Mouse (Mus musculus) lung, embryonic 14.5 days (tissue): ENCODE data around the gene Spindoc. TPM values are rescaled to one million over a fixed set of nuclear protein-coding genes. Genes with fewer than 3 reads are reported as not detected.
"Not testable (repeated sequence)": the region's sequence is repeated elsewhere in the genome, so short reads cannot be mapped to it uniquely, and the experiment has no call there.

Experiments
- ATAC-seq: fragments of 200-750 bp; cut with Nextera tagmentation; 2 replicates; pipeline ENCODE4 v1.8.0; 2017; ENCODE audit warnings: mild to moderate bottlenecking, moderate TSS enrichment, moderate library complexity; ENCODE audit not compliant: insufficient read depth
- DNase-seq: peaks from one replicate; pipeline ENCODE4 v3.0.0-alpha.2; 2015
- H3K27ac ChIP-seq: fragments of 300-500 bp; sonication (generic); 2 replicates; pipeline ENCODE4 v1.5.1; 2014; ENCODE audit warnings: low read depth, mild to moderate bottlenecking, moderate library complexity
- H3K27me3 ChIP-seq: fragments of 300-500 bp; sonication (generic); 2 replicates; pipeline ENCODE4 v1.6.1; 2014; ENCODE audit warnings: low read length, control low read depth; ENCODE audit not compliant: insufficient read depth
- H3K36me3 ChIP-seq: fragments of 300-500 bp; sonication (generic); 2 replicates; pipeline ENCODE4 v1.6.1; 2014; ENCODE audit warnings: control low read depth; ENCODE audit not compliant: insufficient read depth
- H3K4me1 ChIP-seq: fragments of 300-500 bp; sonication (generic); 2 replicates; pipeline ENCODE4 v1.6.1; 2014; ENCODE audit warnings: antibody characterized with exemption, control low read depth; ENCODE audit not compliant: insufficient read depth
- H3K4me2 ChIP-seq: fragments of 300-500 bp; sonication (generic); 2 replicates; pipeline ENCODE4 v1.6.1; 2014; ENCODE audit warnings: mild to moderate bottlenecking
- H3K4me3 ChIP-seq: fragments of 300-500 bp; sonication (generic); 2 replicates; pipeline ENCODE4 v1.5.1; 2014; ENCODE audit warnings: low read depth, low read length
- H3K9ac ChIP-seq: fragments of 300-500 bp; sonication (generic); 2 replicates; pipeline ENCODE4 v1.6.1; 2014
- H3K9me3 ChIP-seq: fragments of 300-500 bp; sonication (generic); 2 replicates; pipeline ENCODE4 v1.6.1; 2016; ENCODE audit warnings: low read depth, low read length, control low read depth
- CTCF ChIP-seq: IDR thresholded peaks from 2 replicates; pipeline ENCODE4 v1.5.1; 2016; ENCODE audit warnings: antibody characterized with exemption, low read depth
- WGBS: fragments of 180-500 bp; shearing (Covaris S2); extraction: QIAGEN DNeasy Blood & Tissue Kit; methylation state at CpG from one replicate; pipeline ENCODE4 v1.1.7; 2014; 5-methylcytosine and 5-hydroxymethylcytosine counted together
- polyA plus RNA-seq: library from polyadenylated mRNA; unstranded; fragments of >200 nt; fragmentation: Nextera tagmentation; extraction: Ambion mirVana; gene quantifications from 2 replicates; pipeline ENCODE4 v1.2.1, GENCODE M21; 2014

Spindoc gene
- polyA plus RNA-seq, 1 experiment from 2014 or later, result 26.8 TPM

DNA sequence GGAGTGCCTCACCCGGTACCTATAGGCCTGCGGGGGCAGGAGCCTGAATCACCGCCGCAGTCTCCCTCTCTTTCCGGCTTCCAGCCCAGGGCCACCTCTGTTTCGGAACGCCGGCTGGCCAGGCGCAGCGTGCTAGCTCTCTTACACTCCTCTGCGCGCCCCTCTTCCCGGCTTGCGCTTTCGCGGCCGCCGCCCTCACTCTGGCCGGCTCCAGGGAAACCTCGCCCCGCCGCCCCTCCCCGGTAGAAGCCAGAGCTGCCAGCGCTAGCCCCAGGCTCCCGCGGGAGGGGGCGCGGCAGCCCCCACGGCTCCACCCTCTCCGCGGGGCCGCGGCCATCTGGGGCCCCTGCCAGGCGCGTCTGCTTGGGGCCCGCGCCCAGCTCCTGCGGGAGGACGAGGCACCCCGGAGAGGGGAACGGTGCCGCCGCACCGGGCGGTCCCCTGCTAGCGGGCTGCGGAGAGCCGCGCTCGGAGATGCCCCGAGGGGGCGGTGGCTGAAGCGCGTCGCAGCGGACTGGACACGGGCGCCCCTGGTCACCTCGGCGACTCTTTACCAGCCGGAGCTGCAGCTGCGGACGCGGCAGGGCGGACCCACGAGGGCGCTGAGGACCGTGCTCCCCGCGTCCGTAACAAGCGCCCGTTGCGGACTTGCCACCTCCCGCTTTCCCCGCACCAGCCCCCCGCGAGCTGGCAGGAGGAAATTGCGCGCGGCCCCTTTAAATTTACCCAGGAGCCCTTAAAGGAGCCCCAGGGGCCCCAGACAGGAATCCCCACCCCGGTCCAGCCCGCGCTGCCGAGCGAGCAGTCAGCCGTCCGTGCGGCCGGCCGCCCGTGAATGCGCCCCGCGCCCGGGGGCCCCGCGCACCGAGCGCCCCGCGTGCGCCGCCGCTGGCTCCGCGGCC is 34.3 kb upstream of the Spindoc start, which contains the start of gene 2700081O15Rik:
Gene 2700081O15Rik (plus strand): TSS at position 792 of the 902 bp plus-strand sequence.
- peak within 1 kb of the TSS; percentile 99 for H3K9ac ChIP-seq
- peak within 1 kb of the TSS; percentile 80 for H3K4me3 ChIP-seq
- ATAC-seq (peak; percentile 72), DNase-seq (peak; percentile 91)
- under 1% methylated on average over 107 of the region's 107 CpGs for WGBS
- H3K4me2 ChIP-seq, result peak within 1 kb of the TSS; percentile 91
- no peaks in the 10 kb centered on the region for H3K9me3 ChIP-seq
- peak within 1 kb of the TSS; percentile 94 for H3K27ac ChIP-seq
- H3K36me3 ChIP-seq, result peaks cover 23% of the 10 kb centered on the region
- no peak for TF ChIP-seq CTCF
- H3K4me1 ChIP-seq, result peaks cover 24% of the 10 kb centered on the region
- no peaks in the 10 kb centered on the region for H3K27me3 ChIP-seq

DNA sequence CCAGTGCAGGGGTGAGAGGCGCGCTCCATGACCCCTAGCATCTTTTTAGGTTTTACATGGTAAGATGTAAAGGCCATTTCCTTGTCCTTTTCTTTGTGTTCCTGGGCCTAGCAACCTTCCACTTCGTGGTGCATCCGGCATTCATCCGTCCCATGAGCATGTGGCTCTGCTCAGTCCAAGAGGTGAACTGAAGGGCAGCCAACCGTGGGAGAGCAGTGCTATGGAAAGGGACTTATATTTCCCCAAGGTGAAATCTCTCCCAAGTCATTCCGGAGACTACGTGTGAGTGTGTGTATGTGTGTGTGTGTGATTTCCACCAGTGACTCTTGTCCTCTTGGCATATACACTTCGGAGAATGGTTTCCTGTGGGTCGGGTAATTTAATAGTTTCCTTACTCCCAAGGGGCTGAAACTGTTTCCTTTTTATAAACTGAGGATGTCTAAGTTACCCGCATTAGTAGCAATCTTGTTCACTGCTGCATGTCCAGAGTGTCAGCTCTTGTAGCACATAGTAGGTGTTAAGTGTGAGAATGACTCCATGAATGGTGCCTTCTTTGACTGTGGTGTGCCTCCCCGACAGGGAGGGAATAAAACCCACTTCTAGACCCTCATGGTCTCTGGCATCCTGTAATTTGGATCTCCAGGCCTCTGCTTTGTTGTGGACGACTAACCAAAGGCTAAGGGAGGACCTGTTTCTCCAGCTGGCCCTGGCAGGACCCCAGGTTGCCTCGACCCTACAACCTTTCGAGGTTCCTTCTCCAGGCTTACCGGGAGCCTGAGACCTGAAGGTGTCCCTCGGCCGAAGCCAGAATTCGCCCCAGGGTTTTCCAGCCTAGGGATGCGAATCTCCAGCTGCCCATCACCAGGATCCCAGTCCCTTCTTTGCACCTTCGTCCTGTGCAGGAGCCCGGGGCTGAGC is 33.4 kb upstream of the Spindoc start:
- TF ChIP-seq CTCF, result no peak
- H3K36me3 ChIP-seq, result peaks cover 14% of the 10 kb centered on the region
- ATAC-seq, result no peak
- peak overlapping the region; percentile 99 for H3K9ac ChIP-seq
- peak; percentile 58 for DNase-seq
- H3K4me1 ChIP-seq, result peaks cover 16% of the 10 kb centered on the region
- H3K27me3 ChIP-seq, result no peaks in the 10 kb centered on the region
- no peaks in the 10 kb centered on the region for H3K9me3 ChIP-seq
- peak overlapping the region; percentile 91 for H3K4me2 ChIP-seq
- H3K4me3 ChIP-seq, result peak overlapping the region; percentile 80
- peak overlapping the region; percentile 94 for H3K27ac ChIP-seq
- 29% methylated on average over 22 of the region's 22 CpGs for WGBS

DNA sequence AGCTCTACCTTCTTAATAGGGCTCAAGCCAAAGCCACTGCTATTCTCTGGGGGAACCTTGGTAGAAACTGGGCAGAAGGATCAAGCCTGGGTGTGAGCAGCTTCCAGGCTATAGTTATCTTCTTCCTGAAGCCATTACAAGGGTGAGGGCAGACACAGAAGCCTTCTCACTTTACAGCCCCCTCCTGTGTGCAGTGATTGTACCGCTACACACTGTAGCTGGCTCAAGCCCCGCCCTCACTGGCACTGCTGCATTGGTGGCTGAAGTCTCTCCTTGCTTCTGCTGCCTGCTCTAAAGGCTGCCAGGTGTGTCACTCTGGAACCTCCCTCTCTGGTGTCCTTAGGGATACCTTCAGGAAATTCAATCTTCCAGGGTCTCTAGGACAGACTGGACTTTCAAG is 29.6 kb upstream of the Spindoc start:
- Histone ChIP-seq H3K4me3 (no peak overlapping the region), H3K36me3 (no peaks in the 10 kb centered on the region), H3K9me3 (no peaks in the 10 kb centered on the region), H3K4me2 (no peak overlapping the region), H3K4me1 (no peaks in the 10 kb centered on the region), H3K27ac (no peak overlapping the region), H3K27me3 (no peaks in the 10 kb centered on the region), H3K9ac (no peak overlapping the region)
- no peak for ATAC-seq
- DNase-seq, result no peak
- TF ChIP-seq CTCF, result no peak
- WGBS, result 42% methylated on average over 2 of the region's 2 CpGs

DNA sequence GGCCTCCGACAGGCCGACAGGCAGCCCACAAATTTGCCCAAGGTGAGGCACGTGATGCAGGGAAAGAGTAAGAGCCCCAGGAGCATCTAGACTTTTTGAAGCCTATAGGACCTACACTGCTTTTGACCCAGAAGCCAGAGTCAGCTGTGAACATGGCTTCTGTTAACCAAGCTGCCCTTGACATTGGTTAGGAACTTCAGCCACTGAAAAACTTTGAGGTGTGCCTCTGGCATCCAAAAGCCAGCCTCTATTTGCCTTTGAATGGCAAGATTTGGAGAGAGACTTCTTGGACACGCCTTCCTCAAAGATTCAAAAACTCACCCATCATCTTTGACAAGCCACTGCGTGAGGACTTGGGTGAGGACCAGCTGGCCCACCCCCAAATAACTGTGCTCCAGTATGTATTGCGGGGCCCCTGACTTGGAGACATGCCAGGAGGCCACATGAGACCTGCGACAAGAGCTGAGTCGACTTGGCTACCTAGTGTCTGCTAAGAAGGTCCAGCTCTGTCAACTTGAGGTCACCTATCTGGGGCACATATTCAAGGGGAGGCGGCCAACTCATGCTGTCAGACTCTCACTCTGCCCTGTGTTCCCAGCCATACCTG is 21.9 kb upstream of the Spindoc start:
- ATAC-seq (0 out of 2 replicates have a peak, but pooled peaks have one; percentile 38), DNase-seq (peak; percentile 67)
- no peak for TF ChIP-seq CTCF
- no peak overlapping the region for H3K9ac ChIP-seq
- no peaks in the 10 kb centered on the region for H3K27me3 ChIP-seq
- H3K9me3 ChIP-seq, result no peaks in the 10 kb centered on the region
- no peak overlapping the region for H3K4me2 ChIP-seq
- H3K36me3 ChIP-seq, result no peaks in the 10 kb centered on the region
- no peak overlapping the region for H3K4me3 ChIP-seq
- H3K27ac ChIP-seq, result no peak overlapping the region
- 45% methylated on average over 9 of the region's 9 CpGs for WGBS
- H3K4me1 ChIP-seq, result peaks cover 7% of the 10 kb centered on the region; the same call in 1 of the 2 replicates

DNA sequence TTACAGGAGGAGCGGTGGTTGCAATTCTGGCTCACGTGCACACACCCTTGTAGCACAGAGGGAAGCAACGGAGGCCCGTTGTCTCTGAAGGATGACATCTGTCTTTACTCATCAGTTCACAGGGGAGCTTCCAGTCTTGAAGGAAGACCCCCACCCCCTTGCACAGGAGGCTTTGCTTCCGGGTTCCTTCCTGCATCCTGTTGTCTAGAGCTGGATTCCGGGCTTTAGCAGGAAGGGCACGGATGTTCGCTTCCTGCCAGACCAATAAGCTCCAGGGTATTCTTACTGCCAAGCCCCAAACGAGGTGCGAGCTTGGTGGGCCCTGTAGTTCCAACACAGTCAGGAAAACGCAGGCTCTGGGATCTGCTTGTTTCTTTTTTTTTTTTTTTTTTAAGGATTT is 17.8 kb upstream of the Spindoc start:
- no peak overlapping the region for H3K4me3 ChIP-seq
- H3K27me3 ChIP-seq, result no peaks in the 10 kb centered on the region
- ATAC-seq (no peak), DNase-seq (peak; percentile 59)
- H3K9me3 ChIP-seq, result no peaks in the 10 kb centered on the region
- no peak overlapping the region for H3K9ac ChIP-seq
- no peaks in the 10 kb centered on the region for H3K36me3 ChIP-seq
- peaks cover 7% of the 10 kb centered on the region; the same call in 1 of the 2 replicates for H3K4me1 ChIP-seq
- H3K4me2 ChIP-seq, result no peak overlapping the region
- no peak for TF ChIP-seq CTCF
- H3K27ac ChIP-seq, result no peak overlapping the region
- WGBS, result 55% methylated on average over 11 of the region's 11 CpGs

DNA sequence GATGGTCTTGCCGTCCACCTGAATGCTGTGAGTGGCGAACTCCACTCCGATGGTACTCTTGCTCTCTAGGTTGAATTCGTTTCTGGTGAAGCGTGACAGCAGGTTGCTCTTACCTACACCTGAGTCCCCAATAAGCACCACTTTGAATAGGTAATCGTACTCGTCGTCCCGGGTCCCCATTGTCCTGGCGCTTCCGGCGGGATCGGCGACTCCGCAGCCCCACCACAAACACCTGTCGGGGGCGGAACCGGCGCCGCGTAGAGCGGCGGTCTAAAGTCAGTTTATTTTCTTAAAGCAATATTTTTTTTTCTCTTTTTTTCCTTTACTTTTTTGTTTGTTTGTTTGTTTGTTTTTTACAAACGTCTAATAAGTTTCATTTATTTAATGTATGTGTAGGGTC is 16.1 kb upstream of the Spindoc start:
- not testable (repeated sequence) for H3K9ac ChIP-seq, H3K36me3 ChIP-seq, H3K4me3 ChIP-seq, H3K4me2 ChIP-seq, H3K27ac ChIP-seq, DNase-seq, H3K9me3 ChIP-seq, H3K4me1 ChIP-seq, ATAC-seq, H3K27me3 ChIP-seq
- 32% methylated on average over 24 of the region's 24 CpGs for WGBS
